Mouse (Mus musculus) bone marrow macrophage, adult 2 months (primary cell): Measurements from ENCODE around the gene Arhgap23.

ENCODE experiments used
- CTCF ChIP-seq: IDR thresholded peaks from 2 replicates; pipeline ENCODE4 v1.5.1; 2012; ENCODE audit warnings: low read depth, mild to moderate bottlenecking, low read length, moderate library complexity
- POLR2A ChIP-seq: IDR thresholded peaks from 2 replicates; pipeline ENCODE4 v1.6.1; 2012; ENCODE audit warnings: mild to moderate bottlenecking, low read depth, low read length, borderline replicate concordance

- TF ChIP-seq CTCF, result no peak
- no peak for TF ChIP-seq POLR2A
Observed at GRCm38 (mm10) chr11:97445596-97445995, 30.3 kb downstream of the Arhgap23 start.
